Mouse (Mus musculus) limb, embryonic 11.5 days (tissue): ENCODE data around the gene Mest. TPM values are rescaled to one million over a fixed set of nuclear protein-coding genes. Genes with fewer than 3 reads are reported as not detected.
A peak's percentile ranks its signal among the peaks of the same experiment; 100 is the strongest.

Experiments used
- ATAC-seq: fragments of 200-750 bp; cut with Nextera tagmentation; 2 replicates; pipeline ENCODE4 v1.8.0; 2017; ENCODE audit warnings: low read depth; ENCODE audit not compliant: insufficient number of reproducible peaks, low FRiP score, low TSS enrichment
- DNase-seq: peaks from one replicate; pipeline ENCODE4 v3.0.0-alpha.2; 2015; ENCODE audit warnings: low spot score
- H3K27ac ChIP-seq: fragments of 300-500 bp; sonication (generic); replicated peaks from 2 replicates; pipeline ENCODE4 v1.5.1; 2014; ENCODE audit warnings: low read depth, mild to moderate bottlenecking, low read length
- H3K27me3 ChIP-seq: fragments of 300-500 bp; sonication (generic); 2 replicates; pipeline ENCODE4 v1.6.1; 2014; ENCODE audit warnings: mild to moderate bottlenecking, low read length, mixed read lengths; ENCODE audit not compliant: control insufficient read depth, insufficient read depth
- H3K36me3 ChIP-seq: fragments of 300-500 bp; sonication (generic); 2 replicates; pipeline ENCODE4 v1.6.1; 2014; ENCODE audit warnings: mild to moderate bottlenecking, low read length, moderate library complexity, mixed read lengths; ENCODE audit not compliant: control insufficient read depth, insufficient read depth
- H3K4me1 ChIP-seq: fragments of 300-500 bp; sonication (generic); 2 replicates; pipeline ENCODE4 v1.6.1; 2014; ENCODE audit warnings: low read length, mixed read lengths; ENCODE audit not compliant: control insufficient read depth, insufficient read depth
- H3K4me2 ChIP-seq: fragments of 300-500 bp; sonication (generic); 2 replicates; pipeline ENCODE4 v1.6.1; 2014; ENCODE audit warnings: low read depth, mild to moderate bottlenecking, moderate library complexity; ENCODE audit not compliant: severe bottlenecking
- H3K4me3 ChIP-seq: fragments of 300-500 bp; sonication (generic); 2 replicates; pipeline ENCODE4 v1.5.1; 2014; ENCODE audit warnings: low read depth, low read length
- H3K9ac ChIP-seq: fragments of 300-500 bp; sonication (generic); 2 replicates; pipeline ENCODE4 v1.6.1; 2014; ENCODE audit warnings: mild to moderate bottlenecking, low read length
- H3K9me3 ChIP-seq: fragments of 300-500 bp; sonication (generic); 2 replicates; pipeline ENCODE4 v1.6.1; 2016; ENCODE audit warnings: low read length; ENCODE audit not compliant: control insufficient read depth
- WGBS: fragments of 180-500 bp; shearing (Covaris S2); extraction: QIAGEN DNeasy Blood & Tissue Kit; methylation state at CpG from one replicate; pipeline ENCODE4 v1.1.7; 2014; 5-methylcytosine and 5-hydroxymethylcytosine counted together
- polyA plus RNA-seq: library from polyadenylated mRNA; unstranded; fragments of >200 nt; fragmentation: Nextera tagmentation; extraction: Ambion mirVana; gene quantifications from 2 replicates; pipeline ENCODE4 v1.2.1, GENCODE M21; 2014

Mest gene
- polyA plus RNA-seq, 1 experiment from 2014 or later = 2,987 TPM

GRCm38 (mm10) chr6:30711365-30711763 lies 12.0 kb upstream of the Mest start:
- DNase-seq = peak; percentile 58
- Histone ChIP-seq H3K9me3 (no peaks in the 10 kb centered on the region), H3K27ac (peak overlapping the region; percentile 98), H3K4me3 (no peak overlapping the region), H3K9ac (no peak overlapping the region), H3K4me2 (no peak overlapping the region), H3K36me3 (no peaks in the 10 kb centered on the region), H3K27me3 (no peaks in the 10 kb centered on the region), H3K4me1 (peaks cover 28% of the 10 kb centered on the region)
- ATAC-seq = no peak
- WGBS = 19% methylated on average over 10 of the region's 10 CpGs

GRCm38 (mm10) chr6:30712484-30712883 lies 10.9 kb upstream of the Mest start:
- Histone ChIP-seq H3K27me3 (no peaks in the 10 kb centered on the region), H3K9me3 (no peaks in the 10 kb centered on the region), H3K4me2 (no peak overlapping the region), H3K36me3 (no peaks in the 10 kb centered on the region), H3K27ac (peak overlapping the region; percentile 98), H3K4me1 (peaks cover 28% of the 10 kb centered on the region), H3K4me3 (no peak overlapping the region), H3K9ac (no peak overlapping the region)
- 41% methylated on average over 7 of the region's 7 CpGs for WGBS
- ATAC-seq (no peak), DNase-seq (no peak)

GRCm38 (mm10) chr6:30713455-30713854 lies 9.9 kb upstream of the Mest start:
- Histone ChIP-seq H3K27ac (no peak overlapping the region; the same call in 1 of the 2 replicates), H3K27me3 (no peaks in the 10 kb centered on the region), H3K4me3 (no peak overlapping the region), H3K4me1 (peaks cover 28% of the 10 kb centered on the region), H3K36me3 (no peaks in the 10 kb centered on the region), H3K9me3 (no peaks in the 10 kb centered on the region), H3K4me2 (no peak overlapping the region), H3K9ac (no peak overlapping the region)
- ATAC-seq = no peak
- WGBS = 62% methylated on average over 6 of the region's 6 CpGs
- no peak for DNase-seq

GRCm38 (mm10) chr6:30713896-30714295 lies 9.5 kb upstream of the Mest start:
- no peaks in the 10 kb centered on the region for H3K27me3 ChIP-seq
- H3K4me3 ChIP-seq = no peak overlapping the region
- 52% methylated on average over 11 of the region's 11 CpGs for WGBS
- DNase-seq (no peak), ATAC-seq (no peak)
- no peak overlapping the region for H3K9ac ChIP-seq
- no peaks in the 10 kb centered on the region for H3K9me3 ChIP-seq
- no peak overlapping the region for H3K4me2 ChIP-seq
- peaks cover 28% of the 10 kb centered on the region for H3K4me1 ChIP-seq
- H3K36me3 ChIP-seq = no peaks in the 10 kb centered on the region
- H3K27ac ChIP-seq = no peak overlapping the region; the same call in 1 of the 2 replicates

GRCm38 (mm10) chr6:30714891-30715471 lies 8.4 kb upstream of the Mest start:
- Histone ChIP-seq H3K36me3 (no peaks in the 10 kb centered on the region), H3K9ac (no peak overlapping the region), H3K27ac (peak overlapping the region; percentile 37; the same call in 1 of the 2 replicates), H3K4me2 (no peak overlapping the region), H3K27me3 (no peaks in the 10 kb centered on the region), H3K9me3 (no peaks in the 10 kb centered on the region), H3K4me3 (no peak overlapping the region), H3K4me1 (peaks cover 28% of the 10 kb centered on the region)
- no peak for ATAC-seq
- WGBS = 47% methylated on average over 5 of the region's 5 CpGs
- no peak for DNase-seq

GRCm38 (mm10) chr6:30716796-30717195 lies 6.6 kb upstream of the Mest start:
- DNase-seq (no peak), ATAC-seq (no peak)
- H3K4me3 ChIP-seq = no peak overlapping the region
- H3K36me3 ChIP-seq = no peaks in the 10 kb centered on the region
- H3K4me2 ChIP-seq = no peak overlapping the region
- no peaks in the 10 kb centered on the region for H3K9me3 ChIP-seq
- no peak overlapping the region for H3K27ac ChIP-seq
- H3K9ac ChIP-seq = no peak overlapping the region
- H3K4me1 ChIP-seq = peaks cover 23% of the 10 kb centered on the region
- 94% methylated on average over 7 of the region's 7 CpGs for WGBS
- no peaks in the 10 kb centered on the region for H3K27me3 ChIP-seq

GRCm38 (mm10) chr6:30722385-30723164 lies 772 bp upstream of the Mest start:
- Histone ChIP-seq H3K36me3 (no peaks in the 10 kb centered on the region), H3K27me3 (no peaks in the 10 kb centered on the region), H3K4me2 (no peak overlapping the region), H3K4me1 (peaks cover 9% of the 10 kb centered on the region), H3K4me3 (no peak overlapping the region), H3K27ac (no peak overlapping the region), H3K9ac (no peak overlapping the region), H3K9me3 (no peaks in the 10 kb centered on the region)
- ATAC-seq (no peak), DNase-seq (no peak)
- 62% methylated on average over 4 of the region's 4 CpGs for WGBS

- Histone ChIP-seq H3K36me3 (no peaks in the 10 kb centered on the region), H3K27me3 (no peaks in the 10 kb centered on the region), H3K9ac (no peak overlapping the region), H3K27ac (no peak overlapping the region), H3K4me2 (no peak overlapping the region), H3K4me1 (peaks cover 5% of the 10 kb centered on the region; the same call in 1 of the 2 replicates), H3K4me3 (no peak overlapping the region), H3K9me3 (no peaks in the 10 kb centered on the region)
- 67% methylated on average over 12 of the region's 12 CpGs for WGBS
- DNase-seq (no peak), ATAC-seq (no peak; the same call in 1 of the 2 replicates)
Observed at GRCm38 (mm10) chr6:30730301-30730971, 7.1 kb downstream of the Mest start.
